Mouse (Mus musculus): Measurements from ENCODE around the gene Rhox3c.
"Not testable (repeated sequence)": the region's sequence is repeated elsewhere in the genome, so short reads cannot be mapped to it uniquely, and the experiment has no call there.

GRCm38 (mm10) chrX:37453380-37453779 is 5.0 kb upstream of the Rhox3c start, which contains the start of gene Rhox2c:
- TF ChIP-seq CTCF (IDR thresholded peaks at IDR 0.05; ENCODE audit: extremely low read depth, insufficient read length, insufficient replicate concordance, low read depth, low read length); POLR2A (IDR thresholded peaks at IDR 0.05; ENCODE audit: low read depth, low read length): not testable (repeated sequence)
